Mouse (Mus musculus) left cerebral cortex, adult 8-10 months (tissue): ENCODE measurements around the gene Gpr162. TPM values are rescaled to one million over a fixed set of nuclear protein-coding genes. Genes with fewer than 3 reads are reported as not detected.

ENCODE experiments used
- DNase-seq, 2 experiments: peaks; one replicate each; pipeline ENCODE4 v3.0.0; 2022; ENCODE audit warnings: low spot score in 2 of 2
- total RNA-seq, 4 experiments: library from RNA; stranded (reverse); gene quantifications; 2 replicates each; pipeline ENCODE4 v1.2.4; 2022

Gpr162 gene
- total RNA-seq, 4 experiments from 2014 or later = 202 to 224 (median 204) TPM

GRCm38 (mm10) chr6:124883351-124883750 lies 19.6 kb upstream of the Gpr162 start:
- DNase-seq = no peak

GRCm38 (mm10) chr6:124881821-124882220 lies 18.0 kb upstream of the Gpr162 start:
- DNase-seq = no peak

GRCm38 (mm10) chr6:124879390-124879789 lies 15.6 kb upstream of the Gpr162 start:
- DNase-seq = no peak

- no peak for DNase-seq
Measured at GRCm38 (mm10) chr6:124874348-124874747, 10.6 kb upstream of the Gpr162 start.

- no peak for DNase-seq
Measured at GRCm38 (mm10) chr6:124866560-124866959, 2.8 kb upstream of the Gpr162 start.

GRCm38 (mm10) chr6:124865766-124866362 lies 2.1 kb upstream of the Gpr162 start:
- no peak for DNase-seq

- DNase-seq = peak in 1 of 2 experiments; percentile 34
Measured at GRCm38 (mm10) chr6:124863125-124863657, 592 bp downstream of the Gpr162 start.

GRCm38 (mm10) chr6:124862406-124863124 lies 1.2 kb downstream of the Gpr162 start:
- no peak for DNase-seq

- no peak for DNase-seq
Measured at GRCm38 (mm10) chr6:124861802-124862201, 2.0 kb downstream of the Gpr162 start.

- DNase-seq = peak in 1 of 2 experiments; percentile 24
Measured at GRCm38 (mm10) chr6:124861266-124861665, 2.5 kb downstream of the Gpr162 start.

GRCm38 (mm10) chr6:124860511-124860910 lies 3.3 kb downstream of the Gpr162 start:
- no peak for DNase-seq

- peak; percentile 74 to 89 for DNase-seq
Measured at GRCm38 (mm10) chr6:124859725-124860124, 4.1 kb downstream of the Gpr162 start.

- no peak for DNase-seq
Measured at GRCm38 (mm10) chr6:124858561-124859318, 5.0 kb downstream of the Gpr162 start.

GRCm38 (mm10) chr6:124857840-124858530 lies 5.8 kb downstream of the Gpr162 start:
- DNase-seq = no peak

- peak; percentile 70 to 86 for DNase-seq
Measured at GRCm38 (mm10) chr6:124856916-124857839, 6.6 kb downstream of the Gpr162 start, which contains the start of gene P3h3. TSS of gene P3h3 (minus strand) at chr6:124857752.

GRCm38 (mm10) chr6:124856321-124856720 lies 7.5 kb downstream of the Gpr162 start:
- DNase-seq = peak; percentile 34 to 69

GRCm38 (mm10) chr6:124854647-124855046 lies 9.1 kb downstream of the Gpr162 start:
- no peak for DNase-seq

GRCm38 (mm10) chr6:124850535-124850934 lies 13.2 kb downstream of the Gpr162 start:
- DNase-seq = no peak

- peak; percentile 81 to 95 for DNase-seq
Measured at GRCm38 (mm10) chr6:124847305-124847704, 16.5 kb downstream of the Gpr162 start.
